Mouse (Mus musculus) embryo, embryonic 9.5 days (tissue): ENCODE results near the gene Apobec1.
A peak's percentile ranks its signal among the peaks of the same experiment; 100 is the strongest.
"Not testable (repeated sequence)": the region's sequence is repeated elsewhere in the genome, so short reads cannot be mapped to it uniquely, and the experiment has no call there.

Experiments
- DNase-seq: peaks from one replicate; pipeline ENCODE4 v3.0.0-alpha.2; 2017; ENCODE audit errors: extremely low spot score

The Apobec1 gene

DNA sequence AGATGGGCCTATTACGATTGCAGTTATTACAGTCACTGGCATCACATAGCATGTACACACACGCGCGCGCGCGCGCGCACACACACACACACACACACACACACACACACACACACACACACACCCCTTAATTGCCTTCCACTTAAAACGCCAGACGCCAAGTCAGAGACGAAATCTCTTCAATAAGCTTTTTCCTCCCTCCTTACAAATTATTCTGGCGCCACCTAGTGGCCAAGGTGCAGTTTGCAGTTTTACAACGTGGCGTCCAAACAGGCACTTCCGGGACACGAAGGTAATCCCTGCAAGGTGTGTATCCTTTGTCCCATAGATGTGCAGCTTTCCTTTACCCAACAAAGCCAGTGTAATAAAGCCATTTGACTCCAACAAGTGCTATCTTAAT, 41.8 kb downstream of the Apobec1 start:
- DNase-seq: peak; percentile 79

DNA sequence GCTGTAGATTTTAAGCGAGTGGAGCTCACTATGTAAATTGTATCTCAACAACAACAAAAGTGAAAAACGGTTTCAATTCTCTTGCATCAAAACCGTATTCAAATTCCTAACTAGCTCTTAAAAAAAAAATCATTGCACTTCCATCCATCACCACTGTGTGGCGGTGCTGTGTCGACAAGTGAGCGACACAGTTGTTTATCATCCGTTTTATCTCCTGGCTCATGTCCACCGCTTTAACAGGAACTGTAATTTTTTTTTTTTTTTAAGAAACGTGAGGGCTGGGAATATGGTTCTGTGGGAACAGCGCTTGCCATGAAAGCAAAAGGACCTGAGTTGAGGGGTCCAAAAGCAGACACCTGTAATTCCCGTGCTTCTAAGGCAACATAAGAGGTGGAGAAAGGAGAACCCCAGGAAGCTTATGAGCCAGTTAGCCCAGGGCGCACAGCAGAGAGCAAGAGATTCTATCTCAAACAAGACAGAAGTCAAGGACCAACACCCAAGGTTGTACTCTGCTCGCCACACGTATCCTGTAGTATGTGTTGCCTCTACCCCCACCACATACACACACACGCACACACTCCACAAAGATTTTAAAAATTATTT, 45.2 kb downstream of the Apobec1 start:
- DNase-seq: peak; percentile 41

DNA sequence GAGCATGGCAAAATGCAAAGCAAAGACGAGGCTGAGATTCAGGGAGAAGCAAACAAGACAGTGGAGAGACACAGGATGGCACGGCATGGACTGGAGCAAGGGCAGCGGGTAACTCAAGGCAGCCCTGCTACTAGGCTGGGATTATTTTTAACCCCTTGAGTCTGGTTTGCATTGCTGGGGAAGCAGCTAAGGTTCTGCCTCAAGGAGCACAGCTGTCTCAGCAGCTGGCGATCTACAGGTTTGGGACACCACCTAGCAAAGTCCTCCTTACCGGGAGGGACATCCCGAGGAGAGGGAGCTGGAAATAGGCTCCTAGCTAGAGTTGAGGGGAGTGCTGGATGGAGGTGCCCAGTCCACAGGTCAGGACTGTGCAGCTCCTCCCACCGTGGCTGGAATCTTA, 47.0 kb downstream of the Apobec1 start:
- no peak for DNase-seq

DNA sequence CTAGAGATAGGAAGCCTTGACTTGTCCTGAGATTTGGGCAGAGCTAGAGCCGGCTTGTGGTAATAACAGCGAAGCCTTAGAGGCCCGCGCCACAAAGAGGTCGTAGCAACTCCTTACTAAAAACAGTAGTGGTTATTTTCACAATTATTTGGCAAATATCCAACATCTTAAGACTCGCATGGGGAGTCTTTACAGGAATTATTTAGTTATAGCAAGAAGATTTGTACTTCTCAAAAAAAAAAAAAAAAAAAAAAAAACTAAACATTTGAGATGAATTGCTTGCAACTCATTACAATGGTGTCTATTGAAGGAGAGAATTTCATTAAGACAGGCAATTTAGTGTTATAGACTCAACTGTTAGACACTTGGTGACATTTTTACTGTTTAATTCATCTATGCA, 48.1 kb downstream of the Apobec1 start:
- no peak for DNase-seq

DNA sequence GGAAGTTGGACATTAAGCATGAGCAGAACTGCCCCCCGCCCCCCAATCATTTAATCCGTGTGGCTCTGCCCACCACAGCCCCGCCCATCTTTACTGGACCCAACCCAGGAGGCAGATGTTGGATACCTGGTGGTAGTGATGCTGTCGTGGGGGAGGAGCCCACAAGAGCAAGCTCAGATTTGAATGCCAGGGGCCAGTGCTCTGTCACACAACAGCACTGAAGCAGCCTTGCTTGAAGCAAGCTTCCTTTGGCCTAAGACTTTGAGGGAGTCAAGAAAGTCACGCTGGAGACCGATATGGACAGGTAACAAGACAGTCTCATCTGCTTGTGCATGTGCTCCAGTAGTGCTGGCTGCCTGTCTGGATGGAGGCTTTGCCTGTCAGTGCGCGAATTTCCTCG, 48.6 kb downstream of the Apobec1 start, which contains the start of gene Aicda:
Gene Aicda, plus strand, starts transcription at position 196 of the 400 bp plus-strand sequence.
- no peak for DNase-seq

DNA sequence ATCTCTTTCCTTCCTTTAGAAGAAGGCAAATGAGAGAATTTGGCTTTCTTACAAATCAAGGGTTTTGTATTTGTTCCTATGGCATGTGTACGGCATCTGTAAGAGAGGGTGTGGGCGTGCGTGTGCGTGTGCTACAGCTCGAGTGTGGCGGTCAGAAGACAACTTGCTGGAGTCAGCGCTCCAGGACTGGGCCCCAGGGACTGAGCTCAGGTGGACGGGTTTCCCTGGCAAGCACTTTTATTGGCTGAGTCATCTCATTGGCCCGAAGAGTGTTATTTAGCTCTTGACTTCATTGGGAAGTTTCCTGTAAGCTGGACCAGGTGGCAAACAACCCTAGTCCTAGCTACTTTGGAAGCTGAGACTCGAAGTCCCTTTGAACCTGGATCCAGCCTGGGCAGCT, 56.3 kb downstream of the Apobec1 start:
- no peak for DNase-seq

DNA sequence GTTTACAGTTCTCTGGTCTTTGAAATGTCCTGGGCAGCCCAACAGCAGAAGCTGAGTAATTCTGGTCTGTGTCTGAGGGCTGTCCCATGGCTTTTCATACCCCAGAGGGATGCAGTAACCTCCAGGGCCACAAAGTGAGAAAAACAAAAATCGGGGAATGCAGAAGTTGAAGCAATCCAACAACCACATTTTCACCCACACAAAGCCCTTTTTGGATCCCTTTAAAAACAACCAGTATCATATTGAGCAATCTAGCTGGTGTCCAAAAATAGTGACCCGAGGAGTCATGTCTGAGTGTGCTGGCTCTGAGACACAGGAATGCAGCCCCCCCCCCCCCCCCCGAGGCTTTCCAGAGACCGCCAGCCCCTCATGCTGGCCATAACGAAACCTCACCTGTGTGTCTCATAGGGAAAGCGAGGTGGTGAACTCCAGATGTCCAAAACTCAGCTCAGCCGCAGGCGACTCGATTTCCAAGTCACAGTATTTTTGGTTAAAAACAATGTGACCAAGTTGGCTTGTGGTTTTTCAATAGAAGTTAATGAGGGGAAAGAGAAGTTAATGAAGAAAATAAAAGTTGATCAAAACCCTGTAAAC, 56.9 kb downstream of the Apobec1 start:
- DNase-seq: no peak

DNA sequence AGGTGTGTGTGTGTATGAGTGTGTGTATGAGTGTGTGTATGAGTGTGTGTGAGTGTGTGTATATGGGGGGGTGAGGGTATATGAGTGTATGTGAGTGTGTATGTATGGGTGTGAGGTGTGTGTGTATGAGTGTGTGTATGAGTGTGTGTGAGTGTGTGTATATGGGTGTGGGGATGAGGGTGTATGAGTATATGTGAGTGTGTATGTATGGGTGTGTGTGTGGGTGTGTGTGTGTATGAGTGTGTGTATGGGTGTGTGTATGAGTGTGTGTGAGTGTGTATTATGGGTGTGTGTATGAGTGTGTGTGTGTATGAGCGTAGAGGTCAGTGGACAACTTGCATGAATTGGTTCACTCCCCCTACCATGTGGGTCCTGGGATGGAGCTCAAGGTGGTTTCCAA, 57.6 kb downstream of the Apobec1 start:
- DNase-seq: no peak

DNA sequence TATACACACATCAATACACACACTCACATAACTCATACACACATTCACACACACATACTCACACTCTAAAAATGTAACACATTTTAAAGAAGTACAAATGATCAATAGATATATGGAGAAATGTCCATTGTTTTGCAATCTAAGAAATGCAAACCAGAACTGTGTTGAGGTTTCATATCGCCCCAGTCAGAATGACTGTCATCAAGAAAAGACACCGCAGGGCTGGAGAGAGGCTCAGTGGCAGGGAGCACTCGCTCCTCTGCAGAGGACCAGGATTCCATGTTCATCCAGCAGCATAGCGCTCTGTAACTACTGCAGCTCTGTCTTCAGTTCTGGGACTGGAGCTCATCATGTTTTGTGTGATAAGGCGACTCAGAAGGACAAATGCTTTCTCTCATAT, 58.7 kb downstream of the Apobec1 start:
- DNase-seq: no peak

DNA sequence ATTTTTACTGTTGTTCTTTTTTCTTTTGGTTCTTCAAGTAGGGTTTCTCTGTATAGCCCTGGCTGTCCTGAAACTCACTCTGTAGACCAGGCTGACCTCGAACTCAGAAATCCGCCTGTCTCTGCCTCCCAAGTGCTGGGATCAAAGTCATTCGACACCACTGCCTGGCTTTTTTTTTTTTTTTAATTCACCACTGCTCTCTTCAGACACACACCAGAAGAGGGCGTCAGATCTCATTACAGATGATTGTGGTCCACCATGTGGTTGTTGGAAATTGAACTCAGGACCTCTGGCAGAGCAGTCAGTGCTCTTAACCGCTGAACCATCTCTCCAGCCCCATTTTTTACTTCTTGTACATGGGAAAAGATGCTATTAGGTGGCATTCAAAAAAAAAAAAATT, 59.8 kb downstream of the Apobec1 start:
- DNase-seq: not testable (repeated sequence)

DNA sequence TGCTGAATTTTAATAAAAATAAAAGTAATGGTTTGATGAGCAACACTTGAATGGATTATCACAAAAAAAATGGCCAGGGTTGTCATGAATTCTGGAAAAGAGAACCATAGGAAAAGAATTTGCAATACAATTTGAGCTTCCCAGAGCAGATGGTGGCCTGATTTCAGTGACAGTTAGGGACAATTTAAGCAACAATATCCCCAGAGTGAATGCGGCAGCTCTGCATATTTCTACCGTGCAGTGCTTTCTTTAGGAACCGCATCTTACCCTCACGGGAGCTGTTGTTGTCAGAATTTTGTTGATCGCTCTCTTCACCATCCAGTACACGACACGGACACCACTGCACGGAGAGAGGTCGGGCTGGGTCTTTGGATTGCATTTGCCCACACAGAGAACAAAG, 62.7 kb downstream of the Apobec1 start:
- no peak for DNase-seq

DNA sequence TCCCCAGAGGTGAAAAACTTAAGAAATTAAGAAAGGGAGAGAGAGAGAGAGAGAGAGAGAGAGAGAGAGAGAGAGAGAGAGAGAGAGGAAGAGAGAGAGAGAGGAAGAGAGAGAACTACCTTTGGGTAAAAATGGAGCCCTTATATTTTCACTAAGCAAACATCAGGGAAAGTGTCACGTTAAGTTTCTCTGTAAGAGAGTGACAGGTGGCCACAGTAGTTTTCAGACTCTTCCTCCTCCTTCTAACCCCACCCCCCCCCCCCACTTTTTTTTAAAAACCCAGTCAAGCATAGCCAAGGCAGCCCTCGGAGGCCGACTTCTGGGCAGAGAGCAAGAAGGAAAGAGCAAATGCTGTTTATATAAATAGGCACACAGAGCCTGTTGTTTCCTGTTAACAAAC, 68.2 kb downstream of the Apobec1 start:
- no peak for DNase-seq

DNA sequence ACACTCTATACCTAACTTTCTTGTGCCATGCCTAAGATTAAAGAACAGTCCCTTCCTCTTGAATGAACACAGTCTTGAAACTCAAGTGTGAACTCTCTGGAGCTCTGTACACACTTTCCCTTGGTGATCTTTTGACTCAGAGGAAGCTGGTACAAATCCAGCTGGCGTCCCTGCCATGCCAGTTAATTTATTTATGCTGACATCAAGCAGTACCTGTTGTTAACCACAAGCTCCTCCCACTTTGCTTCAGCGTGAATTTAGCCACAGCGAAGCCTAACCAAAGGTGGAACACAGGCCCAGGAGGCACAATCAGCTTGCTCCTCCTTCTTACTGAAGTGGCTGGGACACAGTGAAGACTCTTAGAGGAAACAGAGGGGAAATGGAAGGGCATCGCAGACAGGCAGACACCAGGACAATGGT, 69.4 kb downstream of the Apobec1 start:
- peak; percentile 31 for DNase-seq

DNA sequence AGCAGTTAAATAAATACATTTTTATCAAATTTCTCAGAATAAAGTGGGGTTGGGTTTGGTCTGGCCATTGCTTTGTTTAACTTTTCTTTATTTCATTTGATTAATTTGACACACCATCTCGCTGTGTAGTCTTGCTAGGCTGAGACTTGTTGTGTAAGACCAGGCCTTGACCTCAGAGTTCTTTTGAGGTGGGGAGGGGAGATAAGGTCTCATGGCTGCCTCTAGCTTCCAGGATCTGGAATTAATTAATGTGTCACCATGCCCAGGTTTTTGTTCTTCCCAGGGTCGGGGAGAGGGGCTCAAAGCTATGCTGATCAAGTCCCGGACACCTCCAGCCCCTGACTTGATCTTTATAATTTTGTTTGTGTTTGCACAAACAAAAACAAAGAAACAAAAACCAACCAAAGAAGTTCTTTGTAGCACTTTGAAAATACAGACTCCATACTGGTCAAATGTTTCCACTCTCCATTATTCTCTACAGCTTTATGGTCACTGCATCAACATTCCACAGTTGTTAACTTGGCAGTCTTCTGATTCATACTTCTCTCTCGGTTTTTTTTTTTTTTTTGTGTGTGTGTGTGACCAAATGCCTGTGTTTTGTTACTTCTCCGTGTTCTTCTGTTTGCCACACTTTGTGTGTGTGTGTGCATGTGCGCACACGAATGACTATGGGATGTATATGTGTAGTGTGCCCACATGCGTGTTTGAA, 70.6 kb downstream of the Apobec1 start:
- DNase-seq: no peak

DNA sequence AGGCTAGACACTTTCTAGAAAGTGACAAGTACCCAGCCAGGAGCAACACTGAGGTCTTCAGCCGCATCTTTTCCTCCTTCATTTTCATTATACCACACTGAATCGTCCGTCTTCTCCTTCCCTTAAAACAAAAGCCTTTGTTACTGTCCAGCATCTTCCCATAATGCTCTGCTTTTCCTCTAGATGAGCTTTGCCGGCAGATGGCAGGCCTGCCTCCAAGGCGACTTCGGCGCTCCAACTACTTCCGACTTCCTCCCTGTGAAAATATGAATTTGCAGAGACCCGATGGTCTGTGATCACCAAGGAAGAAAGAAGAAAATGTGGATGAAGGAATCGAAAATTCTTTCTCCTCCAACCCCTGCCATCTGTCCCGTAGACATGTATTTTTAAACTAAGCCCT, 74.1 kb downstream of the Apobec1 start:
- DNase-seq: no peak
